9 mouse cellular contexts compared by ENCODE assay signal in the genomic region with DNA sequence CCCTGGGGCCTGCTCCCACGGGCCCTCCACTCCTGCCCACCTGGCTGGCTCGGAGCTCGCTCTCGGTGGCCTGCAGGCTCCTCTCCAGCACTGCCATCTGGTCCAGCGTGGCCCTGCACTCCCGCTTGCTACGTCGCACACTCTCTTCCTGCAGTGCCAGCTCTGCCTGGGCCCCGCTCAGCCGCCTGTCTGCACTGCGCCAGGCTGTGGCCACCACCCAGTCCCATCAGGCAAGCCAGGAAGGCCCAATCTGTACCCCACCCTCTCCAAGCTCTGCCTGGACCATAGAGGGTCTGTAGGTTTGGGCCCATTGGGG. TPM values are rescaled to one million over a fixed set of nuclear protein-coding genes. Genes with fewer than 3 reads are reported as not detected.
DNase-seq lines count a peak whose midpoint lies in the region; ATAC-seq and TF ChIP-seq lines count a peak whose summit lies in the region.
"Had no signal": no experiment of that assay in that cellular context is flagged by ENCODE, and none has a peak within 500 bp of the region (broad histone marks: within the 10 kb centered on the region; RNA-seq: fewer than 3 reads in every experiment).

No protein-coding gene starts in this region.

- H3K27me3 ChIP-seq in heart, embryonic 11.5 days (ENCODE audit: control insufficient read depth, insufficient read depth, low read length): no peaks in the 10 kb centered on the region
- no peaks in the 10 kb centered on the region for H3K27me3 ChIP-seq in forebrain, embryonic 12.5 days
- H3K27me3 ChIP-seq in limb, embryonic 14.5 days (ENCODE audit: control insufficient read depth, insufficient read depth, low read length): no peaks in the 10 kb centered on the region

- peak overlapping the region; percentile 86 for H3K27ac ChIP-seq in heart, embryonic 11.5 days (ENCODE audit: low read depth, low read length)
- H3K27ac ChIP-seq in forebrain, embryonic 12.5 days: peak overlapping the region; percentile 94
- H3K27ac ChIP-seq in limb, embryonic 14.5 days (replicated peaks; ENCODE audit: low read depth, low read length): peak overlapping the region; percentile 95

- H3K9ac ChIP-seq in heart, embryonic 11.5 days (ENCODE audit: low read depth, low read length): no peak overlapping the region
- no peak overlapping the region for H3K9ac ChIP-seq in forebrain, embryonic 12.5 days
- H3K9ac ChIP-seq in limb, embryonic 14.5 days (ENCODE audit: low read depth, low read length, severe bottlenecking): peak overlapping the region; percentile 47

- no peaks in the 10 kb centered on the region for H3K9me3 ChIP-seq in heart, embryonic 11.5 days (replicated peaks; ENCODE audit: control insufficient read depth, low read length)
- H3K9me3 ChIP-seq in forebrain, embryonic 12.5 days: no peaks in the 10 kb centered on the region
- H3K9me3 ChIP-seq in limb, embryonic 14.5 days (ENCODE audit: control insufficient read depth, low read length): no peaks in the 10 kb centered on the region

- no peak; the same call in 1 of the 2 replicates for ATAC-seq in heart, embryonic 11.5 days (replicated peaks; ENCODE audit: insufficient number of reproducible peaks, low FRiP score, low TSS enrichment)
- ATAC-seq in forebrain, embryonic 12.5 days (ENCODE audit: low FRiP score): peak; percentile 21; the same call in 1 of the 2 replicates
- ATAC-seq in limb, embryonic 14.5 days (ENCODE audit: low FRiP score, low read depth): 0 out of 2 replicates have a peak, but pooled peaks have one; percentile 2

- WGBS in heart, embryonic 11.5 days (ENCODE audit: insufficient replicate concordance): 75% methylated on average over 11 of the region's 11 CpGs
- WGBS in forebrain, embryonic 12.5 days: 62% methylated on average over 10 of the region's 11 CpGs
- WGBS in limb, embryonic 14.5 days: 53% methylated on average over 11 of the region's 11 CpGs

- TF ChIP-seq POLR2A in limb, embryonic 14.5 days (IDR thresholded peaks at IDR 0.05; ENCODE audit: borderline replicate concordance, extremely low read depth, insufficient read depth, insufficient read length): no peak

- DNase-seq in heart, postnatal 4 days: no peak
- DNase-seq in brain, adult 2 months (ENCODE audit: low read depth, low spot score): peak; percentile 61
- DNase-seq in limb, embryonic 14.5 days (ENCODE audit: low spot score): no peak
- no peak for DNase-seq in thymus, postnatal 36 days
- DNase-seq in urinary bladder, postnatal 25 days (ENCODE audit: low spot score): no peak
- no peak for DNase-seq in frontal cortex, postnatal 36 days (ENCODE audit: low spot score in 2 of 2)
- DNase-seq: B cell, adult 2 months had no signal

- peaks cover 2% of the 10 kb centered on the region; the same call in 1 of the 2 replicates for H3K36me3 ChIP-seq in heart, embryonic 11.5 days (ENCODE audit: control insufficient read depth, insufficient read depth, low read length)
- peaks cover 58% of the 10 kb centered on the region for H3K36me3 ChIP-seq in forebrain, embryonic 12.5 days (replicated peaks)
- peaks cover 20% of the 10 kb centered on the region for H3K36me3 ChIP-seq in limb, embryonic 14.5 days (ENCODE audit: control insufficient read depth, insufficient read depth, low read length)

- H3K4me1 ChIP-seq in heart, embryonic 11.5 days (ENCODE audit: control insufficient read depth, insufficient read depth, low read length): peaks cover 26% of the 10 kb centered on the region
- H3K4me1 ChIP-seq in forebrain, embryonic 12.5 days: peaks cover 46% of the 10 kb centered on the region
- H3K4me1 ChIP-seq in limb, embryonic 14.5 days (ENCODE audit: control insufficient read depth, insufficient read depth, low read length): peaks cover 25% of the 10 kb centered on the region

- no peak overlapping the region; the same call in 1 of the 2 replicates for H3K4me2 ChIP-seq in heart, embryonic 11.5 days
- H3K4me2 ChIP-seq in forebrain, embryonic 12.5 days: no peak overlapping the region
- no peak overlapping the region; the same call in 1 of the 2 replicates for H3K4me2 ChIP-seq in limb, embryonic 14.5 days (replicated peaks; ENCODE audit: low read depth, low read length, severe bottlenecking)

- no peak overlapping the region for H3K4me3 ChIP-seq in heart, embryonic 11.5 days (ENCODE audit: low read depth, low read length)
- no peak overlapping the region for H3K4me3 ChIP-seq in forebrain, embryonic 12.5 days (replicated peaks)
- H3K4me3 ChIP-seq in limb, embryonic 14.5 days (replicated peaks; ENCODE audit: low read length): no peak overlapping the region

RNA-seq across cellular contexts. Expression of a gene that starts 11.4 kb away (rescaled TPM):
- 246 and 248 TPM in 2 replicates for polyA plus RNA-seq in heart, embryonic 11.5 days (2014; fragmentation: Nextera tagmentation; extraction: Ambion mirVana)
- total RNA-seq in heart, postnatal 4 days (2021): 10 to 100 TPM; 63.0 to 65.1 TPM
- 250 and 275 TPM in 2 replicates for polyA plus RNA-seq in forebrain, embryonic 12.5 days (2016; fragmentation: Nextera tagmentation; extraction: Ambion mirVana)
- polyA plus RNA-seq in limb, embryonic 14.5 days (2012; rRNA removed): 708 and 919 TPM in 2 replicates
- 1,017 and 1,089 TPM in 2 replicates for polyA plus RNA-seq in limb, embryonic 14.5 days (2014; fragmentation: Nextera tagmentation; extraction: Ambion mirVana)

RNA-seq across cellular contexts. Expression of a gene that starts 34.9 kb away (rescaled TPM):
- polyA plus RNA-seq in heart, embryonic 11.5 days (2014; fragmentation: Nextera tagmentation; extraction: Ambion mirVana): 18.2 and 18.9 TPM in 2 replicates
- 10 to 100 TPM; 22.4 to 24.3 TPM for total RNA-seq in heart, postnatal 4 days (2021)
- polyA plus RNA-seq in forebrain, embryonic 12.5 days (2016; fragmentation: Nextera tagmentation; extraction: Ambion mirVana): 75.5 and 82.3 TPM in 2 replicates
- 74.6 and 112 TPM in 2 replicates for polyA plus RNA-seq in limb, embryonic 14.5 days (2012; rRNA removed)
- 43.7 and 45.0 TPM in 2 replicates for polyA plus RNA-seq in limb, embryonic 14.5 days (2014; fragmentation: Nextera tagmentation; extraction: Ambion mirVana)

RNA-seq across cellular contexts. Expression of a gene that starts 38.8 kb away (rescaled TPM):
- 4.5 and 4.7 TPM in 2 replicates for polyA plus RNA-seq in heart, embryonic 11.5 days (2014; fragmentation: Nextera tagmentation; extraction: Ambion mirVana)
- total RNA-seq in heart, postnatal 4 days (2021): 1 to 10 TPM; 8.2 to 8.3 TPM
- polyA plus RNA-seq in forebrain, embryonic 12.5 days (2016; fragmentation: Nextera tagmentation; extraction: Ambion mirVana): 15.4 and 17.4 TPM in 2 replicates
- 25.9 and 27.8 TPM in 2 replicates for polyA plus RNA-seq in limb, embryonic 14.5 days (2012; rRNA removed)
- polyA plus RNA-seq in limb, embryonic 14.5 days (2014; fragmentation: Nextera tagmentation; extraction: Ambion mirVana): 5.4 and 7.3 TPM in 2 replicates

RNA-seq across cellular contexts. Expression of a gene that starts 56.6 kb away (rescaled TPM):
- 34.4 and 41.9 TPM in 2 replicates for polyA plus RNA-seq in heart, embryonic 11.5 days (2014; fragmentation: Nextera tagmentation; extraction: Ambion mirVana)
- total RNA-seq in heart, postnatal 4 days (2021): 10 to 100 TPM; 33.7 to 35.8 TPM
- polyA plus RNA-seq in forebrain, embryonic 12.5 days (2016; fragmentation: Nextera tagmentation; extraction: Ambion mirVana): 52.7 and 56.8 TPM in 2 replicates
- 79.1 and 91.0 TPM in 2 replicates for polyA plus RNA-seq in limb, embryonic 14.5 days (2012; rRNA removed)
- polyA plus RNA-seq in limb, embryonic 14.5 days (2014; fragmentation: Nextera tagmentation; extraction: Ambion mirVana): 83.2 and 90.5 TPM in 2 replicates
